12 mouse cellular contexts compared by ENCODE assay signal in genomic region chr9:107422878-107423277, GRCm38 (mm10).
"Had no signal": no experiment of that assay in that cellular context is flagged by ENCODE, and none has a peak within 500 bp of the region (broad histone marks: within the 10 kb centered on the region; RNA-seq: fewer than 3 reads in every experiment).

No protein-coding gene starts in this region.

- H3K36me3 ChIP-seq: kidney, embryonic 15.5 days; limb, embryonic 13.5 days; liver, embryonic 15.5 days had no signal

- H3K9ac ChIP-seq: kidney, embryonic 15.5 days; limb, embryonic 13.5 days; liver, embryonic 15.5 days had no signal

- H3K4me1 ChIP-seq: kidney, embryonic 15.5 days; limb, embryonic 13.5 days; liver, embryonic 15.5 days had no signal

- H3K9me3 ChIP-seq: kidney, embryonic 15.5 days; limb, embryonic 13.5 days; liver, embryonic 15.5 days had no signal

- DNase-seq: kidney, adult 2 months; kidney, postnatal 14 days; left cerebral cortex, postnatal 4 days; lung, adult 2 months; lung, postnatal 36 days; thymus, postnatal 4 days had no signal

- ATAC-seq: midbrain, embryonic 16.5 days had no signal

- H3K27ac ChIP-seq: kidney, embryonic 15.5 days; limb, embryonic 13.5 days; liver, embryonic 15.5 days; stomach, postnatal 0 days had no signal

- H3K4me3 ChIP-seq: kidney, embryonic 15.5 days; limb, embryonic 13.5 days; liver, embryonic 15.5 days had no signal

- H3K4me2 ChIP-seq: kidney, embryonic 15.5 days; limb, embryonic 13.5 days; liver, embryonic 11.5 days; liver, embryonic 15.5 days had no signal
